Mouse (Mus musculus) WW6 (cell line): ENCODE results near the gene Ogn.

Experiments used
- DNase-seq: peaks from one replicate; pipeline ENCODE4 v3.0.0-alpha.2; 2013; ENCODE audit warnings: low read depth, low spot score

The Ogn gene

GRCm38 (mm10) chr13:49644731-49645529 lies 37.1 kb downstream of the Ogn start:
- DNase-seq: no peak

GRCm38 (mm10) chr13:49646019-49646418 lies 38.2 kb downstream of the Ogn start:
- DNase-seq: no peak

GRCm38 (mm10) chr13:49651136-49651535 lies 43.3 kb downstream of the Ogn start:
- DNase-seq: no peak

GRCm38 (mm10) chr13:49651781-49652351 lies 44.0 kb downstream of the Ogn start:
- no peak for DNase-seq

GRCm38 (mm10) chr13:49652481-49653179 lies 44.8 kb downstream of the Ogn start, which contains the start of the genes Cenpp and Nol8:
Cenpp (minus strand) TSS chr13:49652785.
Nol8 (plus strand) TSS chr13:49653078.
- DNase-seq: peak; percentile 97

GRCm38 (mm10) chr13:49653180-49653541 lies 45.3 kb downstream of the Ogn start:
- DNase-seq: no peak
